Mouse (Mus musculus) skeletal muscle tissue, adult 2 months (tissue): ENCODE data around the gene Gdf3.

Experiments
- DNase-seq: peaks from one replicate; pipeline ENCODE4 v3.0.0-alpha.2; 2012; ENCODE audit warnings: low read depth, low spot score

Gene Gdf3

DNA sequence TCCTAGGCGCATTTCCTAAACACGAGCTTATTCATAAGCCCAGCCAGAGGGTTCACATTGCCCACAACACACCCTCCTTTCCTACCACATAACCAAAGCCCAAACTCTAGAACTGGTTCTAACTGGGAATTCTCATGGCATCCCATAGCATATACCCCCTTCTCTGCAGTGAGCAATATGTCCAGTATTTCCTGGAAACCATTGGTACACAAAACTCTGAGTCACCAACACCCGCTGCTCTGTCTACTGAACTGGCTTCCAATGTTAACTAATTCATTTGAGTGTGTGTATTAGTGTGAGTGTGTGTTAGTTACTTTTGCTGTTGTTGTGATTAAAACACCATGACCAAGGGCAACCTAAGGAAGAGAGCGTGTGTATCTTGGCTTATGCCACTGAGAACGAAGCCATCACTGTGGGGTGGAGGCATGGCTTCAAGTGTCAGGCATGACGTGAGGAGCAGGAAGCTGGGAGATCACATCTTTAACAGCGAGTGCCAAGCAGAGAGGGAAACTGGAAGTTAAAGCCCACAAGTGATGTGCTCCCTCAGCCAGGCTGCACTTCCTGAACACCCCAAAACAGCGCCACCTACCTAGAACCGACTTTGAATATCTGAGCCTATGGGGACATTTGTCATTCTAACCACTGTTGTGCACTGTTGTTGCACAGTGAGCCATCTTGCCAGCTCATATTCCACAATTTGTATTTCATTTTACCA, 44.7 kb downstream of the Gdf3 start:
- DNase-seq, result no peak

DNA sequence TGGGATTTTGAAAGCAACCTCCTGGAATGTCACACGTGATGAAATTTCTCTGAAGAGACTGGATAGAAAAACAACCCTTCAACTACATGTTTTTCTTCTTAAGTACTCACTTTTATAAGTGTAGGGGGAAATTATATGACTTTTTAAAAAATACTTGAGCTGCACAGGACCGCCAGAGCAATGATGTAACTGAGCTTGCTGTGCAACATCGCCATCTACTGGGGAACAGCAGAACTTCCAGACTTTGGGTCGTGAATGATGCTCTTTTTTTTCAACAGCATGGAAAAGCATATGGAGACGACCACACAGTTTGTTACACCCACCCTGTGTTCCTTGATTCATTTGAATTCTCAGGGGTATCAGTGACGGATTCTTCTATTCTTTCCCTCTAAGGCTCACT, 47.4 kb downstream of the Gdf3 start:
- DNase-seq, result no peak

DNA sequence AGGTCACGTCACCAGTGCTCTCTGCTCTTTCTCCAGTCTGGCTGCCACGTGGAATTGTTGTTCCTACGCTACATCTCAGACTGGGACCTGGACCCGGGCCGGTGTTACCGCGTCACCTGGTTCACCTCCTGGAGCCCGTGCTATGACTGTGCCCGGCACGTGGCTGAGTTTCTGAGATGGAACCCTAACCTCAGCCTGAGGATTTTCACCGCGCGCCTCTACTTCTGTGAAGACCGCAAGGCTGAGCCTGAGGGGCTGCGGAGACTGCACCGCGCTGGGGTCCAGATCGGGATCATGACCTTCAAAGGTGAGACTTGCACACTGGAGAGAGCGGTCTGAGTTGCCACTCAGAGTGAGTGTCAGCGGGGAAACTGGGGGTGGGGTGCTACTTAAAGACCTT, 48.9 kb downstream of the Gdf3 start:
- no peak for DNase-seq

DNA sequence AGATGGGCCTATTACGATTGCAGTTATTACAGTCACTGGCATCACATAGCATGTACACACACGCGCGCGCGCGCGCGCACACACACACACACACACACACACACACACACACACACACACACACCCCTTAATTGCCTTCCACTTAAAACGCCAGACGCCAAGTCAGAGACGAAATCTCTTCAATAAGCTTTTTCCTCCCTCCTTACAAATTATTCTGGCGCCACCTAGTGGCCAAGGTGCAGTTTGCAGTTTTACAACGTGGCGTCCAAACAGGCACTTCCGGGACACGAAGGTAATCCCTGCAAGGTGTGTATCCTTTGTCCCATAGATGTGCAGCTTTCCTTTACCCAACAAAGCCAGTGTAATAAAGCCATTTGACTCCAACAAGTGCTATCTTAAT, 49.5 kb downstream of the Gdf3 start:
- peak; percentile 65 for DNase-seq

DNA sequence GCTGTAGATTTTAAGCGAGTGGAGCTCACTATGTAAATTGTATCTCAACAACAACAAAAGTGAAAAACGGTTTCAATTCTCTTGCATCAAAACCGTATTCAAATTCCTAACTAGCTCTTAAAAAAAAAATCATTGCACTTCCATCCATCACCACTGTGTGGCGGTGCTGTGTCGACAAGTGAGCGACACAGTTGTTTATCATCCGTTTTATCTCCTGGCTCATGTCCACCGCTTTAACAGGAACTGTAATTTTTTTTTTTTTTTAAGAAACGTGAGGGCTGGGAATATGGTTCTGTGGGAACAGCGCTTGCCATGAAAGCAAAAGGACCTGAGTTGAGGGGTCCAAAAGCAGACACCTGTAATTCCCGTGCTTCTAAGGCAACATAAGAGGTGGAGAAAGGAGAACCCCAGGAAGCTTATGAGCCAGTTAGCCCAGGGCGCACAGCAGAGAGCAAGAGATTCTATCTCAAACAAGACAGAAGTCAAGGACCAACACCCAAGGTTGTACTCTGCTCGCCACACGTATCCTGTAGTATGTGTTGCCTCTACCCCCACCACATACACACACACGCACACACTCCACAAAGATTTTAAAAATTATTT, 52.8 kb downstream of the Gdf3 start:
- DNase-seq, result no peak
